Mouse (Mus musculus): Measurements from ENCODE around the gene Fcgrt. TPM values are rescaled to one million over a fixed set of nuclear protein-coding genes. Genes with fewer than 3 reads are reported as not detected.
A peak's percentile ranks its signal among the peaks of the same experiment; 100 is the strongest.

Fcgrt gene
- total and polyA plus RNA-seq, 2 experiments from 2014 or later = 51.6 to 59.5 TPM

DNA sequence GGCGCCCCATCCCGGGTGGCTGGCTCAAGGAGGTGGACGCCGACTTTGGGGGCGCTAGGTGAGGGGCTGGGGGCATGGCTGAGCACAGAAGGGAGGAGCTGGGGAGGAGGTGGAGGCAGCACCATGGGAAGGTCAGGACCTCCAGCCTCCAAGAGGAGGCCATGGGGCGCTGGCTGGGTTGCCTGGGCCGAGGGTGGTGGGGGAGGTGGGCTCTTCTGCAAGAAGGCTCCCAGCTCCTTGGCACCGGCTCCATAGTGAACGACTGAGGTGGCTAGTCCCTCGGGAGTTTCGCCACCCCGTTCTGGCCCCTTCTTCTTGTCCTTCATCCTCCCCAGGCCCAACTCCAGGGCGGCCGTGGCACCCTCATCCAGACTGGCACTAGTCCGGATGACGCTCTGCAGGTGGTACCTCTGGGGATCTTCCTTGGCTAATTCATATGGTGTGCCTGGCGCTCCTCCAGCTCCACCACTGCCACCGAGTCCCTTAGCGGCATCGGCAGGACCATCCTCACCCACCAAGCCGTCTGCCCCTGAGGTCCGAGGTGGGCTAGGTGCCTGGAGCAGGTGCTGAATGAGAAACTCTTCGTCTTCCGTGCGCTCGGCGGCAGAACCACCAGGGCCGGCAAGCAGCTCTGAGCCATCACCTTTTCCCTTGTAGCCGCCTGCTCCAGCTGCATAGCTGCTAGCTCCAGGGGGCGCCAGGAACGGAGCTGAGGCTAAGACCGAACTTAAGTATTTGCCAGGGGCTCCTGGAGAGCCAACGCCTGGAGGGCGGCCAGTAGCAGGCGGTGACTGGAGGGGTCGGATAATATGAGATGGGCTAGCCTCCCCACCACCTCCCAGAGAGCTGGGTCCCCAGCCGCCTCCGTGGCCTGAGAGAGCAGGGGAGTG is 55.4 kb downstream of the Fcgrt start:
- Histone ChIP-seq H3K36me3 (replicated peaks; ENCODE audit: control insufficient read depth, insufficient read depth, low read length) (peaks cover 75% of the 10 kb centered on the region), H3K9ac (replicated peaks; ENCODE audit: low read depth, low read length) (no peak overlapping the region), H3K4me1 (ENCODE audit: control insufficient read depth, insufficient read depth) (peaks cover 14% of the 10 kb centered on the region), H3K9me3 (replicated peaks; ENCODE audit: control insufficient read depth, low read length) (no peaks in the 10 kb centered on the region), H3K4me3 (ENCODE audit: low read depth, low read length) (no peak overlapping the region), H3K27ac (ENCODE audit: low read depth) (no peak overlapping the region), H3K4me2 (ENCODE audit: low read depth, low read length) (no peak overlapping the region), H3K27me3 (ENCODE audit: control insufficient read depth, insufficient read depth, low read length) (no peaks in the 10 kb centered on the region)
- WGBS = 90% methylated on average over 38 of the region's 38 CpGs
- no peak for TF ChIP-seq CTCF (IDR thresholded peaks at IDR 0.05; ENCODE audit: low read depth)
- no peak for TF ChIP-seq EP300 (IDR thresholded peaks at IDR 0.05; ENCODE audit: low read depth)
- ATAC-seq (ENCODE audit: insufficient read depth, low read depth) (no peak), DNase-seq (ENCODE audit: low spot score) (no peak)

DNA sequence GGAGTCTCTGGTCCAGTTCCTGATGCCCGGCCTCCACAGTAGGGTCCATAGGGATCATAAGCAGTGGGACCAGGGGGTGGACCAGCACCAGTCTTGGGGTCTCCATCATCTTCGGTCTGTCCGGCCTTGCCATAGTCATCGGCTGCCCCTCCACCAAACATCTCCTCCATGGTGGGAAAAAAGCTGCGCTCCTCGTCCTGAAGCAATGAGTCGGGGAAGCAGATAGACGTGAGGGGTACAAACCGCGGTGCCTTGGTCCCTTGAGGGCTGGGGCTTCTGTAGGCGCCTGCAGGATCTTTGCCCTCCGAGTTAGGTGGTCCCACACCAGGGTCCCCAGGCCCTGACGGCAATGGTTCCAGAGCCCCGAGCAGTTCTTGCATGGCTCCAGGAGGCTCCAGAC is 56.2 kb downstream of the Fcgrt start:
- no peak overlapping the region for H3K27ac ChIP-seq (ENCODE audit: low read depth)

DNA sequence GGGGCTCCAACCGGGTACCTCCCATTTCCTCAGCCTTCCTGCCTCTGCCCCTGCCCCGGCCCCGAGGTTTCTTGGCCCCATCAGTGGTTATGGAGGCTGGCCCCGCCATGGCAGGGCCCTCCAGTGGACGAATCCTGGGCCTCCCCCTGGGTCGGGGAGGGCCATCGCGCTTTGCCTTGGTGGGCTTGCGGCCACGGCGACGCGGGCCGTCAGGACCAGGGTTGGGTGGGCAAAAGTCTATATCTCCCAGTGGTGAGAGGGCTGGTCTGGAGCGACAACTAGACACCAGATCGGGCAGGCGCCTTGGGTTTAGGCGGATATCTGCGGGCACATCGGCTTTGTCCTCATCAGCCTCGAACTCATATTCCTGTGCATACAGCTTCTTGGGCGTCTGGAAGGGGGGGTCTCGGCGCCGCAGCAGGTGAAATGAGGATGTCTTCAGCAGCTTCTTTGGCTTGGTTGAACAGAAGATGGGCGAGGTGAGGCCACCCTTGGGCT is 56.7 kb downstream of the Fcgrt start:
- no peak for ATAC-seq (ENCODE audit: insufficient read depth, low read depth)
- Histone ChIP-seq H3K9ac (replicated peaks; ENCODE audit: low read depth, low read length) (no peak overlapping the region), H3K4me3 (ENCODE audit: low read depth, low read length) (no peak overlapping the region), H3K27ac (ENCODE audit: low read depth) (no peak overlapping the region), H3K27me3 (ENCODE audit: control insufficient read depth, insufficient read depth, low read length) (no peaks in the 10 kb centered on the region), H3K4me2 (ENCODE audit: low read depth, low read length) (no peak overlapping the region), H3K4me1 (ENCODE audit: control insufficient read depth, insufficient read depth) (peaks cover 10% of the 10 kb centered on the region), H3K9me3 (replicated peaks; ENCODE audit: control insufficient read depth, low read length) (no peaks in the 10 kb centered on the region), H3K36me3 (replicated peaks; ENCODE audit: control insufficient read depth, insufficient read depth, low read length) (peaks cover 88% of the 10 kb centered on the region)
- DNase-seq (ENCODE audit: low spot score) = no peak
- TF ChIP-seq CTCF (IDR thresholded peaks at IDR 0.05; ENCODE audit: low read depth) (no peak), EP300 (IDR thresholded peaks at IDR 0.05; ENCODE audit: low read depth) (no peak)
- 93% methylated on average over 26 of the region's 26 CpGs for WGBS

More for the DNA sequence above, 56.2 kb downstream of the Fcgrt start:
- Histone ChIP-seq H3K4me2 (ENCODE audit: low read depth, low read length) (no peak overlapping the region), H3K36me3 (replicated peaks; ENCODE audit: control insufficient read depth, insufficient read depth, low read length) (peaks cover 83% of the 10 kb centered on the region), H3K9ac (replicated peaks; ENCODE audit: low read depth, low read length) (no peak overlapping the region), H3K27me3 (ENCODE audit: control insufficient read depth, insufficient read depth, low read length) (no peaks in the 10 kb centered on the region), H3K4me1 (ENCODE audit: control insufficient read depth, insufficient read depth) (peaks cover 14% of the 10 kb centered on the region), H3K4me3 (ENCODE audit: low read depth, low read length) (no peak overlapping the region), H3K9me3 (replicated peaks; ENCODE audit: control insufficient read depth, low read length) (no peaks in the 10 kb centered on the region)
- WGBS = 98% methylated on average over 14 of the region's 14 CpGs
- DNase-seq (ENCODE audit: low spot score) (no peak), ATAC-seq (ENCODE audit: insufficient read depth, low read depth) (no peak)
- no peak for TF ChIP-seq EP300 (IDR thresholded peaks at IDR 0.05; ENCODE audit: low read depth)

DNA sequence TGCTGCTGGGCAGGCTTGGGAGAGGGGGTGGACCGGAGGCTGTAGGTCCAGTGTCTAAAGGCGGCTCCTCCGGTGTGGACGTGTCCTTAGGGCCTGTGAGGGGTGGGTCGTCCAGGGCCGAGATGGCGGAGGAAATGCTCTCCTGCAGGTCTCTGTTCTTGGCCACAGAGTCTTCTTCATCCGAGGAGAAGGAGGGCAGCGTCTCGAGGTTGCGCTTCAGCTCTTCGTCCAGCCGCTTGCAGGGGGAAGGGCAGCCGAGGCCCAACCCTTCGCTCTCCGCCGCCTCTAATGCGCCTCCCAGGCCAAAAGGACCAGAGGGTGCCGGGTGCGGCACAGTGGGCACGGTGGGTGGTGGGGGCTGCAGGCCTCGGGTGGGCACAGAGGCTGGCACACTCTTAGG is 57.9 kb downstream of the Fcgrt start:
- Histone ChIP-seq H3K9ac (replicated peaks; ENCODE audit: low read depth, low read length) (no peak overlapping the region), H3K36me3 (replicated peaks; ENCODE audit: control insufficient read depth, insufficient read depth, low read length) (peaks cover 99% of the 10 kb centered on the region), H3K27ac (ENCODE audit: low read depth) (no peak overlapping the region), H3K4me1 (ENCODE audit: control insufficient read depth, insufficient read depth) (no peaks in the 10 kb centered on the region), H3K9me3 (replicated peaks; ENCODE audit: control insufficient read depth, low read length) (no peaks in the 10 kb centered on the region), H3K4me3 (ENCODE audit: low read depth, low read length) (no peak overlapping the region), H3K27me3 (ENCODE audit: control insufficient read depth, insufficient read depth, low read length) (no peaks in the 10 kb centered on the region), H3K4me2 (ENCODE audit: low read depth, low read length) (no peak overlapping the region)
- DNase-seq (ENCODE audit: low spot score) (no peak), ATAC-seq (ENCODE audit: insufficient read depth, low read depth) (no peak)
- TF ChIP-seq EP300 (IDR thresholded peaks at IDR 0.05; ENCODE audit: low read depth) (no peak), CTCF (IDR thresholded peaks at IDR 0.05; ENCODE audit: low read depth) (no peak)
- WGBS = 93% methylated on average over 22 of the region's 22 CpGs

DNA sequence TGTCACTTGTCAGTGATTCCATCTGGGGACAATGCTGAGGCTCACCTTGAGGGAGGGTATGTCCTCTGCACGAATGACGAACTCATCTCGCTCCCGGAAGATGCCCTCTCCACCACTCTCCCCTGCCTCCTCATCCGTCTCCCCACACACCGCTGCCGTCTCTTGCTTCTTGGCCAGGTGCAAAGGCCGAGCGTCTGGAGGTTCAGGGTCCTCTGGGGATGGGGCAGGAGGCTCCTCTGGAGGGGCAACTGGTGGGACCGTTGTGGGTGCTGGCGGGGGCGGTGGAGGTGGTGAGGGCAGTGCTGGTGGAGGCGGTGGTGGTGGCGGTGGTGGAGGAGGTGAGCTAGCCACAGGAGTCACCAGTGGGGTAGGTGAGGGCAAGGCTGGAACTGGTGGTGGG is 60.3 kb downstream of the Fcgrt start:
- Histone ChIP-seq H3K9me3 (replicated peaks; ENCODE audit: control insufficient read depth, low read length) (no peaks in the 10 kb centered on the region), H3K4me3 (ENCODE audit: low read depth, low read length) (no peak overlapping the region), H3K4me2 (ENCODE audit: low read depth, low read length) (no peak overlapping the region), H3K9ac (replicated peaks; ENCODE audit: low read depth, low read length) (no peak overlapping the region), H3K36me3 (replicated peaks; ENCODE audit: control insufficient read depth, insufficient read depth, low read length) (peaks cover 98% of the 10 kb centered on the region), H3K27ac (ENCODE audit: low read depth) (no peak overlapping the region), H3K4me1 (ENCODE audit: control insufficient read depth, insufficient read depth) (no peaks in the 10 kb centered on the region), H3K27me3 (ENCODE audit: control insufficient read depth, insufficient read depth, low read length) (no peaks in the 10 kb centered on the region)
- no peak for ATAC-seq (ENCODE audit: insufficient read depth, low read depth)
- WGBS = 94% methylated on average over 14 of the region's 14 CpGs
- no peak for DNase-seq (ENCODE audit: low spot score)
- TF ChIP-seq EP300 (IDR thresholded peaks at IDR 0.05; ENCODE audit: low read depth) (no peak), CTCF (IDR thresholded peaks at IDR 0.05; ENCODE audit: low read depth) (no peak)

MicroRNAs encoded within 50 kb of the gene (microRNA counts, 519-probe panel; counts per million panel counts)
- 1,491 counts per million, percentile 13 among the panel's probes with 10 or more counts for microRNA mmu-miR-150

Small RNA genes lying within 50 kb of the gene (microRNA-seq; reads per million reads assigned to microRNA genes)
- 40.2 reads per million, percentile 44 among the genes with 10 or more reads in this experiment for gene Mir150
- gene Mir5121 = 5.7 reads per million, percentile 23 among the genes with 10 or more reads in this experiment

Other genes starting within 250 kb of the Fcgrt start
Only the 30 nearest of the 33 such genes appear.
- 112 and 136 TPM in 2 replicates for gene Med25, start 211.1 kb downstream of the Fcgrt start, total RNA-seq (2014; rRNA removed; ENCODE audit: low replicate concordance)
- gene Med25, start 211.1 kb downstream of the Fcgrt start, polyA plus RNA-seq (2015; fragmentation: Nextera tagmentation; extraction: Ambion mirVana) = 69.0 and 73.3 TPM in 2 replicates
- 25.0 and 50.8 TPM in 2 replicates for gene Fuz, start 207.8 kb downstream of the Fcgrt start, total RNA-seq (2014; rRNA removed; ENCODE audit: low replicate concordance)
- gene Fuz, start 207.8 kb downstream of the Fcgrt start, polyA plus RNA-seq (2015; fragmentation: Nextera tagmentation; extraction: Ambion mirVana) = 10.0 and 12.0 TPM in 2 replicates
- gene Ap2a1, start 174.4 kb downstream of the Fcgrt start, total RNA-seq (2014; rRNA removed; ENCODE audit: low replicate concordance) = 63.1 and 99.0 TPM in 2 replicates
- gene Ap2a1, start 174.4 kb downstream of the Fcgrt start, polyA plus RNA-seq (2015; fragmentation: Nextera tagmentation; extraction: Ambion mirVana) = 36.2 and 37.1 TPM in 2 replicates
- gene Tsks, start 160.6 kb downstream of the Fcgrt start, total RNA-seq (2014; rRNA removed; ENCODE audit: low replicate concordance) = not detected in 2 replicates
- 0.16 and 0.27 TPM in 2 replicates for gene Tsks, start 160.6 kb downstream of the Fcgrt start, polyA plus RNA-seq (2015; fragmentation: Nextera tagmentation; extraction: Ambion mirVana)
- 7.5 and 12.7 TPM in 2 replicates for gene Cpt1c, start 129.0 kb downstream of the Fcgrt start, total RNA-seq (2014; rRNA removed; ENCODE audit: low replicate concordance)
- gene Cpt1c, start 129.0 kb downstream of the Fcgrt start, polyA plus RNA-seq (2015; fragmentation: Nextera tagmentation; extraction: Ambion mirVana) = 3.4 and 3.9 TPM in 2 replicates
- gene Prmt1, start 117.3 kb downstream of the Fcgrt start, total RNA-seq (2014; rRNA removed; ENCODE audit: low replicate concordance) = 152 and 173 TPM in 2 replicates
- gene Prmt1, start 117.3 kb downstream of the Fcgrt start, polyA plus RNA-seq (2015; fragmentation: Nextera tagmentation; extraction: Ambion mirVana) = 271 and 300 TPM in 2 replicates
- 31.7 and 61.1 TPM in 2 replicates for gene Irf3, start 106.2 kb downstream of the Fcgrt start, total RNA-seq (2014; rRNA removed; ENCODE audit: low replicate concordance)
- gene Irf3, start 106.2 kb downstream of the Fcgrt start, polyA plus RNA-seq (2015; fragmentation: Nextera tagmentation; extraction: Ambion mirVana) = 44.8 and 51.7 TPM in 2 replicates
- gene Bcl2l12, start 105.1 kb downstream of the Fcgrt start, total RNA-seq (2014; rRNA removed; ENCODE audit: low replicate concordance) = 20.3 and 22.0 TPM in 2 replicates
- 25.5 and 27.5 TPM in 2 replicates for gene Bcl2l12, start 105.1 kb downstream of the Fcgrt start, polyA plus RNA-seq (2015; fragmentation: Nextera tagmentation; extraction: Ambion mirVana)
- 37.8 and 38.9 TPM in 2 replicates for gene Scaf1, start 87.5 kb downstream of the Fcgrt start, total RNA-seq (2014; rRNA removed; ENCODE audit: low replicate concordance)
- 15.9 and 17.9 TPM in 2 replicates for gene Scaf1, start 87.5 kb downstream of the Fcgrt start, polyA plus RNA-seq (2015; fragmentation: Nextera tagmentation; extraction: Ambion mirVana)
- gene Rras, start 85.9 kb downstream of the Fcgrt start, total RNA-seq (2014; rRNA removed; ENCODE audit: low replicate concordance) = 38.4 and 62.0 TPM in 2 replicates
- 85.7 and 90.0 TPM in 2 replicates for gene Rras, start 85.9 kb downstream of the Fcgrt start, polyA plus RNA-seq (2015; fragmentation: Nextera tagmentation; extraction: Ambion mirVana)
- 5.4 and 12.5 TPM in 2 replicates for gene Prr12, start 51.0 kb downstream of the Fcgrt start, total RNA-seq (2014; rRNA removed; ENCODE audit: low replicate concordance)
- 3.8 TPM in 2 replicates for gene Prr12, start 51.0 kb downstream of the Fcgrt start, polyA plus RNA-seq (2015; fragmentation: Nextera tagmentation; extraction: Ambion mirVana)
- 21.5 and 73.9 TPM in 2 replicates for gene Nosip, start 41.4 kb downstream of the Fcgrt start, total RNA-seq (2014; rRNA removed; ENCODE audit: low replicate concordance)
- 38.2 and 43.7 TPM in 2 replicates for gene Nosip, start 41.4 kb downstream of the Fcgrt start, polyA plus RNA-seq (2015; fragmentation: Nextera tagmentation; extraction: Ambion mirVana)
- gene Prrg2, start 41.2 kb downstream of the Fcgrt start, total RNA-seq (2014; rRNA removed; ENCODE audit: low replicate concordance) = 8.3 and 22.0 TPM in 2 replicates
- gene Prrg2, start 41.2 kb downstream of the Fcgrt start, polyA plus RNA-seq (2015; fragmentation: Nextera tagmentation; extraction: Ambion mirVana) = 12.4 and 13.3 TPM in 2 replicates
- gene Rcn3, start 11.6 kb downstream of the Fcgrt start, total RNA-seq (2014; rRNA removed; ENCODE audit: low replicate concordance) = 125 and 141 TPM in 2 replicates
- gene Rcn3, start 11.6 kb downstream of the Fcgrt start, polyA plus RNA-seq (2015; fragmentation: Nextera tagmentation; extraction: Ambion mirVana) = 100 and 108 TPM in 2 replicates
- 1,106 and 1,247 TPM in 2 replicates for gene Rps11, start 20.6 kb upstream of the Fcgrt start, total RNA-seq (2014; rRNA removed; ENCODE audit: low replicate concordance)
- 730 and 757 TPM in 2 replicates for gene Rps11, start 20.6 kb upstream of the Fcgrt start, polyA plus RNA-seq (2015; fragmentation: Nextera tagmentation; extraction: Ambion mirVana)
- 1,443 and 1,972 TPM in 2 replicates for gene Rpl13a, start 24.9 kb upstream of the Fcgrt start, total RNA-seq (2014; rRNA removed; ENCODE audit: low replicate concordance)
- gene Rpl13a, start 24.9 kb upstream of the Fcgrt start, polyA plus RNA-seq (2015; fragmentation: Nextera tagmentation; extraction: Ambion mirVana) = 780 and 809 TPM in 2 replicates
- gene Gm45713, start 32.4 kb upstream of the Fcgrt start, total RNA-seq (2014; rRNA removed; ENCODE audit: low replicate concordance) = 0.19 and 0.23 TPM in 2 replicates
- 0.29 and 0.78 TPM in 2 replicates for gene Gm45713, start 32.4 kb upstream of the Fcgrt start, polyA plus RNA-seq (2015; fragmentation: Nextera tagmentation; extraction: Ambion mirVana)
- 8.1 and 23.3 TPM in 2 replicates for gene Flt3l, start 32.6 kb upstream of the Fcgrt start, total RNA-seq (2014; rRNA removed; ENCODE audit: low replicate concordance)
- 1.8 and 2.0 TPM in 2 replicates for gene Flt3l, start 32.6 kb upstream of the Fcgrt start, polyA plus RNA-seq (2015; fragmentation: Nextera tagmentation; extraction: Ambion mirVana)
- 142 and 152 TPM in 2 replicates for gene Pih1d1, start 50.5 kb upstream of the Fcgrt start, total RNA-seq (2014; rRNA removed; ENCODE audit: low replicate concordance)
- 56.3 and 60.0 TPM in 2 replicates for gene Pih1d1, start 50.5 kb upstream of the Fcgrt start, polyA plus RNA-seq (2015; fragmentation: Nextera tagmentation; extraction: Ambion mirVana)
- gene Aldh16a1, start 50.7 kb upstream of the Fcgrt start, total RNA-seq (2014; rRNA removed; ENCODE audit: low replicate concordance) = 29.2 and 40.1 TPM in 2 replicates
- 18.2 and 22.8 TPM in 2 replicates for gene Aldh16a1, start 50.7 kb upstream of the Fcgrt start, polyA plus RNA-seq (2015; fragmentation: Nextera tagmentation; extraction: Ambion mirVana)
- 7.5 and 12.7 TPM in 2 replicates for gene Slc17a7, start 60.1 kb upstream of the Fcgrt start, total RNA-seq (2014; rRNA removed; ENCODE audit: low replicate concordance)
- 4.3 and 5.4 TPM in 2 replicates for gene Slc17a7, start 60.1 kb upstream of the Fcgrt start, polyA plus RNA-seq (2015; fragmentation: Nextera tagmentation; extraction: Ambion mirVana)
- gene Gfy, start 75.7 kb upstream of the Fcgrt start, total RNA-seq (2014; rRNA removed; ENCODE audit: low replicate concordance) = not detected in 2 replicates
- not detected in 2 replicates for gene Gfy, start 75.7 kb upstream of the Fcgrt start, polyA plus RNA-seq (2015; fragmentation: Nextera tagmentation; extraction: Ambion mirVana)
- not detected in 2 replicates for gene Pth2, start 77.1 kb upstream of the Fcgrt start, total RNA-seq (2014; rRNA removed; ENCODE audit: low replicate concordance)
- gene Pth2, start 77.1 kb upstream of the Fcgrt start, polyA plus RNA-seq (2015; fragmentation: Nextera tagmentation; extraction: Ambion mirVana) = not detected in 2 replicates
- gene Ccdc155, start 101.0 kb upstream of the Fcgrt start, total RNA-seq (2014; rRNA removed; ENCODE audit: low replicate concordance) = not detected in 2 replicates
- 0.14 and 0.25 TPM in 2 replicates for gene Ccdc155, start 101.0 kb upstream of the Fcgrt start, polyA plus RNA-seq (2015; fragmentation: Nextera tagmentation; extraction: Ambion mirVana)
- gene Dkkl1, start 108.3 kb upstream of the Fcgrt start, total RNA-seq (2014; rRNA removed; ENCODE audit: low replicate concordance) = not detected in 2 replicates
- 0.27 TPM in 1 of 2 replicates, not detected in the other for gene Dkkl1, start 108.3 kb upstream of the Fcgrt start, polyA plus RNA-seq (2015; fragmentation: Nextera tagmentation; extraction: Ambion mirVana)
- gene Tead2, start 111.9 kb upstream of the Fcgrt start, total RNA-seq (2014; rRNA removed; ENCODE audit: low replicate concordance) = 50.6 and 72.2 TPM in 2 replicates
- 41.1 and 42.8 TPM in 2 replicates for gene Tead2, start 111.9 kb upstream of the Fcgrt start, polyA plus RNA-seq (2015; fragmentation: Nextera tagmentation; extraction: Ambion mirVana)
- gene Cd37, start 135.3 kb upstream of the Fcgrt start, total RNA-seq (2014; rRNA removed; ENCODE audit: low replicate concordance) = 0.97 TPM in 1 of 2 replicates, not detected in the other
- gene Cd37, start 135.3 kb upstream of the Fcgrt start, polyA plus RNA-seq (2015; fragmentation: Nextera tagmentation; extraction: Ambion mirVana) = 1.9 and 2.3 TPM in 2 replicates
- not detected in 2 replicates for gene Slc6a16, start 137.2 kb upstream of the Fcgrt start, total RNA-seq (2014; rRNA removed; ENCODE audit: low replicate concordance)
- gene Slc6a16, start 137.2 kb upstream of the Fcgrt start, polyA plus RNA-seq (2015; fragmentation: Nextera tagmentation; extraction: Ambion mirVana) = 0.10 TPM in 1 of 2 replicates, not detected in the other
- gene Slc6a21, start 173.7 kb upstream of the Fcgrt start, total RNA-seq (2014; rRNA removed; ENCODE audit: low replicate concordance) = not detected in 2 replicates
- gene Slc6a21, start 173.7 kb upstream of the Fcgrt start, polyA plus RNA-seq (2015; fragmentation: Nextera tagmentation; extraction: Ambion mirVana) = not detected in 2 replicates
- 15.8 and 44.0 TPM in 2 replicates for gene Trpm4, start 229.9 kb upstream of the Fcgrt start, total RNA-seq (2014; rRNA removed; ENCODE audit: low replicate concordance)
- 14.2 and 15.2 TPM in 2 replicates for gene Trpm4, start 229.9 kb upstream of the Fcgrt start, polyA plus RNA-seq (2015; fragmentation: Nextera tagmentation; extraction: Ambion mirVana)